Mouse (Mus musculus) cerebellum, adult 2 months (tissue): ENCODE results near the gene Suco. TPM values are rescaled to one million over a fixed set of nuclear protein-coding genes. Genes with fewer than 3 reads are reported as not detected.

Experiments used
- DNase-seq, 2 experiments: peaks; one replicate each; pipeline ENCODE4 v3.0.0; 2021
- H3K27ac ChIP-seq: fragments of 200-500 bp; 2 replicates; pipeline ENCODE4 v1.5.1; 2012; ENCODE audit warnings: low read length, control low read depth, inconsistent platforms; ENCODE audit not compliant: insufficient read depth
- H3K27me3 ChIP-seq: fragments of 200-500 bp; 2 replicates; pipeline ENCODE4 v1.6.1; 2012; ENCODE audit warnings: inconsistent platforms, mild to moderate bottlenecking, low read length, moderate library complexity; ENCODE audit not compliant: control insufficient read depth, insufficient read depth
- H3K4me1 ChIP-seq: fragments of 200-500 bp; 2 replicates; pipeline ENCODE4 v1.6.1; 2011; ENCODE audit warnings: low read length; ENCODE audit not compliant: control insufficient read depth, insufficient read depth
- H3K4me3 ChIP-seq: fragments of 200-500 bp; replicated peaks from 2 replicates; pipeline ENCODE3; 2011; ENCODE audit warnings: mild to moderate bottlenecking, low read depth, low read length, control low read depth; ENCODE audit not compliant: insufficient read depth
- CTCF ChIP-seq: fragments of 200-500 bp; IDR thresholded peaks from 2 replicates; pipeline ENCODE4 v1.5.1; 2011; ENCODE audit warnings: low read depth, mild to moderate bottlenecking, control low read depth, low read length, moderate library complexity, borderline replicate concordance; ENCODE audit not compliant: insufficient read depth
- POLR2A ChIP-seq: fragments of 200-500 bp; IDR thresholded peaks from 2 replicates; pipeline ENCODE4 v1.6.1; 2011; ENCODE audit warnings: low read length, control low read depth, borderline replicate concordance; ENCODE audit not compliant: insufficient read depth
- WGBS: fragments of 180-500 bp; shearing (Covaris S2); methylation state at CpG from one replicate; pipeline ENCODE4 v1.1.7; 2018; 5-methylcytosine and 5-hydroxymethylcytosine counted together
- polyA plus RNA-seq: library from polyadenylated mRNA; depleted of rRNA; stranded (reverse); fragments of >200 nt; gene quantifications from 2 replicates; pipeline ENCODE4 v1.2.3, GENCODE M21; 2012; rRNA removed

Gene Suco
- polyA plus RNA-seq, 1 experiment: 15.1 TPM

GRCm38 (mm10) chr1:161771293-161771692 lies 105.2 kb downstream of the Suco start:
- DNase-seq: no peak
- 76% methylated on average over 2 of the region's 2 CpGs for WGBS
- H3K27me3 ChIP-seq: no peaks in the 10 kb centered on the region
- H3K4me1 ChIP-seq: no peaks in the 10 kb centered on the region
- TF ChIP-seq POLR2A: no peak
- no peak for TF ChIP-seq CTCF
- no peak overlapping the region for H3K27ac ChIP-seq
- H3K4me3 ChIP-seq: no peak overlapping the region

DNA sequence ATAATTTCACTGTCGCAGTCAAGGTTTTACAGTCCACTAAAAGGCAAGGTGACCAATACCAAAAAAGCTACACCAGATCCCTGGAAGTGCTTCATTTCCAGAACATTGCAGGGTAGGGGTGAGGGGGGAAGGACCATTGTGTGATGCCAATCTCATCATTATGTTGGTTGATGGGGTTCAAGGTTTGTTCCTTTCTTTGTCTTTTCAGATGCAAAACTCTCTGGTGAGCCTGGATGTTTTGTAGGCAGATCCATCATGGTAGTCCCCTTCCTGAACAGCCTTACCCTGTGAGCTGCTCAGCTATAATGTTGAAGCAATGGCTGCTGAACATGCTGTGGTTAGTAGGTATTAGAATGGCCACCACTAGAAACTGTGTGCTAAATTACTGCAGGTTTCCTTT lies 107.2 kb downstream of the Suco start:
- WGBS: 97% methylated on average over 1 of the region's 1 CpGs
- H3K4me1 ChIP-seq: no peaks in the 10 kb centered on the region
- H3K4me3 ChIP-seq: no peak overlapping the region
- DNase-seq: no peak
- no peak overlapping the region for H3K27ac ChIP-seq
- TF ChIP-seq CTCF: no peak
- no peak for TF ChIP-seq POLR2A
- no peaks in the 10 kb centered on the region for H3K27me3 ChIP-seq

- Histone ChIP-seq H3K4me1 (no peaks in the 10 kb centered on the region), H3K27me3 (no peaks in the 10 kb centered on the region), H3K27ac (no peak overlapping the region), H3K4me3 (no peak overlapping the region)
- 76% methylated on average over 12 of the region's 12 CpGs for WGBS
- DNase-seq: no peak
- TF ChIP-seq CTCF (no peak), POLR2A (no peak)
Measured at GRCm38 (mm10) chr1:161767101-161767524, 109.4 kb downstream of the Suco start.

DNA sequence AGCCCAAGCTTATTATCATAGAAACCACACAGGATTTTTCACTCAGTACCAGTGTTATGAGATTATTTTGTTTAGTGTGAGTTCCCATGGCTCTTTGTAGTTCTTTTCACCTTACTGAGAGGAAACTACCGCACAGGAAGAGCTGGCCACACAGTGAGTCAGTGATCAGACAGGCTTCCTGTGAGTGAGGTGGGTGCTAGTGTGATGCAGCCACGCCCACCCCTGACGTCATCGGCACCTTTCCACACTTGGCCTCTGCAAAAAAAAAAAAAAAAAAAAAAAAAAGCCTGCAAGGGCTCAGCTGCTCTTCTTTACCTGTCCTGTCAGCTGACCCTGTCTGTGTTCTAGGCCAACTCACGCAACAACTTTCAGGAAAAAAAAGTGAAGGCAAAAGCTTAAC lies 109.8 kb downstream of the Suco start:
- TF ChIP-seq CTCF (no peak), POLR2A (no peak)
- H3K4me1 ChIP-seq: no peaks in the 10 kb centered on the region
- no peak overlapping the region for H3K27ac ChIP-seq
- no peaks in the 10 kb centered on the region for H3K27me3 ChIP-seq
- WGBS: 57% methylated on average over 5 of the region's 5 CpGs
- H3K4me3 ChIP-seq: no peak overlapping the region
- DNase-seq: no peak

Other genes starting within 250 kb of the Suco start
- gene Fasl, start 88.2 kb downstream of the Suco start, polyA plus RNA-seq: 0.36 and 0.47 TPM in 2 replicates
- 20.4 and 21.5 TPM in 2 replicates for gene Pigc, start 92.5 kb upstream of the Suco start, polyA plus RNA-seq
- not detected in 2 replicates for gene 4930558K02Rik, start 103.0 kb upstream of the Suco start, polyA plus RNA-seq